Mouse (Mus musculus): ENCODE measurements around the gene H1f0. TPM values are rescaled to one million over a fixed set of nuclear protein-coding genes. Genes with fewer than 3 reads are reported as not detected.
A peak's percentile ranks its signal among the peaks of the same experiment; 100 is the strongest.

H1f0 gene
- polyA plus RNA-seq, 1 experiment: not detected

DNA sequence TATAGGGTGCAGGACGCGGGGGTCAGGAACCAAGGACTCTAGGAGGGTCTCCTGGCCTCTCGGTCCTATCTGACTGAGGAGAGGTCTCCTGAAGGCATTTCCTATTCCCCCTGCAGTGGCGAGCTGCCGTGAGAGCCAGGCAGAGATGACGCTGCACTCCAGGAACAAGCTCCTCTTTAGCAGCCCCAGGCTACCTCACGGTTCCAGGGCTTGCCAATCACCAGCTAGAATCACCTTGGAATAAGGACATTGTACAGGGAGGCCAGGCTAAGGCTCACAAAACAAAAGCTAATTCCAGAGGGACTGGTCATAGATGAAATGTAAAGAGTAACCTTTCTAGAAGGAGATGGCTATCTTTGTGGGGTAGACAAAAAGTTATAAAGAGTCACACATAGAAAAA, 28.4 kb downstream of the H1f0 start:
- 89% methylated on average over 7 of the region's 7 CpGs for WGBS
- Histone ChIP-seq H3K4me1 (ENCODE audit: control insufficient read depth, insufficient read depth, low read length) (no peaks in the 10 kb centered on the region; the same call in 1 of the 2 replicates), H3K27ac (ENCODE audit: insufficient read depth, low read depth, low read length) (no peak overlapping the region), H3K4me3 (ENCODE audit: insufficient read depth, low read depth, low read length) (no peak overlapping the region)
- TF ChIP-seq POLR2A (IDR thresholded peaks at IDR 0.05; ENCODE audit: insufficient read depth, low read depth, low read length) (no peak), CTCF (IDR thresholded peaks at IDR 0.05; ENCODE audit: insufficient read depth, low read depth, low read length) (no peak)

DNA sequence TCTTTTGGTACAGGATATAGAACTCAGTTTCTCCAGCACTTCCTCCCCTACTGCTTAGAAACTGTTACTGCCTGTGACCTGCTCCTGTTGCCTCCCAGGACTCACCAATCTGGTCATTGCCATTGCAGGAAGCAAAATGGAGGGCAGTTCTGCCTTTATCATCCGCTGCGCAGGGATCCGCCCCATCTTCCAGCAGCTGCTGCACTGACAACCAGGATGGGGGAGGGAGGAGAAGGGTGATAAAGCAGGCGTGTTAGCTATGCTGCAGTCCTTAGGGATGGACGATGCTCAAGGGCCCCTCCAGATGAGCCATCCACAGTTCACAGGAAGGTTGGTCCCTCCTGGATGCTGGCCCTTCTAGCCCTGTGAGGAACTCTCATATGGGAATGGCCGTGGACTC, 29.6 kb downstream of the H1f0 start:
- no peak overlapping the region for H3K27ac ChIP-seq (ENCODE audit: insufficient read depth, low read depth, low read length)
- 89% methylated on average over 6 of the region's 6 CpGs for WGBS
- no peaks in the 10 kb centered on the region; the same call in 1 of the 2 replicates for H3K4me1 ChIP-seq (ENCODE audit: control insufficient read depth, insufficient read depth, low read length)
- no peak overlapping the region for H3K4me3 ChIP-seq (ENCODE audit: insufficient read depth, low read depth, low read length)
- TF ChIP-seq POLR2A (IDR thresholded peaks at IDR 0.05; ENCODE audit: insufficient read depth, low read depth, low read length): no peak
- TF ChIP-seq CTCF (IDR thresholded peaks at IDR 0.05; ENCODE audit: insufficient read depth, low read depth, low read length): no peak

DNA sequence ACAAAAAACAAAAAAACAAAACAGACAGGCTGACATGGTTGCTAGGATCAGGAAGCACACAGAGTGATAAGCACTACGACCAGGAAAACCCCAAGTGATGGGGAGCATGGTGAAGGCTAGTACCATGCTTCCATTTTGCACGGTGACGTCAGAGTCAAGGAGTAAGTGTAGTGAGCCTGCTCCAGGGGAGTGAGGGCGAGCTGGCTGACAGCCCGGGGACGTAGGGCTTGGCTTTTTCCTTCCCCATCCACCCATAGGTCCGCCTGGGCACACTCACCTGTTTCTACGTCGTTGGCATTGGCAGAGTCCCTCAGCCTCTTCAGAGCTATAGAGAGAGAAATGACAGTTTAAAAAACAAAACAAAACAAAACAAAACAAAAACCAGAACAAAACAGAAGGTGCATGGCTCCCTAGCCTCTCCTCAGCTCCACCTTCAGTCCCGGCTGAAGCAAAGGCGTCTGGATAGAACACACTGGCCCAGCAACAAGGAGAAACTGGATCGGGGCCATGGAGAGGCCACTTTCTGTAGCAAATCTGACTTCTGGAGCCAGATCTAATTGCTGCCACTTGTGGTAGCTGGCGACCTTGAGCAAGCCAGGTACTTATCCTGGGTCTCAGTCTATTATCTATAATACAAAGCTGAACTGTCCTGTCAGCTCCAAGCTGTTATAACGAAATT, 32.8 kb downstream of the H1f0 start:
- TF ChIP-seq CTCF (IDR thresholded peaks at IDR 0.05; ENCODE audit: insufficient read depth, low read depth, low read length): no peak
- TF ChIP-seq POLR2A (IDR thresholded peaks at IDR 0.05; ENCODE audit: insufficient read depth, low read depth, low read length): no peak
- 68% methylated on average over 14 of the region's 14 CpGs for WGBS
- no peak overlapping the region for H3K4me3 ChIP-seq (ENCODE audit: insufficient read depth, low read depth, low read length)
- no peaks in the 10 kb centered on the region; the same call in 1 of the 2 replicates for H3K4me1 ChIP-seq (ENCODE audit: control insufficient read depth, insufficient read depth, low read length)
- no peak overlapping the region for H3K27ac ChIP-seq (ENCODE audit: insufficient read depth, low read depth, low read length)

DNA sequence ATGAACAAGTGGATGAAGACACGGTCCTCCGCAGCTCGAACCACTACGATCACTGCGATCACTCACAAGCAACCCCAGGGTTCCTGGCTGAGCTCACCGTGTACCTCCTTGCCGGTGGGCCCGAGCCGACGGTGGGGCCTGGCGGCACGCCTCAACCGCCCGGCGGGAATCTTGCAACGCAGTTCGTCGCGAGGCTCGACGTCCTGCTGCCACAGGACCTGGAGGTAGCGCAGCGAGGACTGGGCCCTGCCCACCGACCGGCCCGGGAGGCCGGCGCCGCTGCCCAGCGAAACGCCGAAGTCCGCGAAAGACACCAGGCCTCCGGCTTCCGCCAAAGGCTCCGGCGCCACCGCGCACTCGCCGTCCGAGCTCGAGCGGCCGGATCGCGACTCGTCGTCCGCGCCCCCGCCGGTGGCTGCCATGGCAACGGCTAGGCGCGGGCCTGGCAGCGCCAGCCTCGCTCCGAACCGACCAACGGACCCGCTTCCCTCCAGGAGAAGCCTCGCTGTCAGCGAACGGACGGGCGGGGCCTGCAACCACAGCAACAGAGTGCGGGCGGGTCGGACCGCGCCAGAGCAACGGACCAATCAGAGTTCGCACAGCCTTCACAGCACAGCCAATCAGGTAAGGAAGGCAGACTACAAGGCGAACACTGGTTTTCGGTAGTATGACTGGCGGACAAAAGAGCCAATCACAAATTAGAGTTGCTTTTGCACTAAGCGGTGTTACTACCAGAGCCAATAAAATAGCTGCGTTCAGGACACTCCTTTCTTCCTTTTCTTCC, 34.3 kb downstream of the H1f0 start, which contains the start of gene Ankrd54:
Gene Ankrd54, minus strand, starts transcription at position 518 of the 784 bp plus-strand sequence.
- Histone ChIP-seq H3K4me1 (ENCODE audit: control insufficient read depth, insufficient read depth, low read length) (no peaks in the 10 kb centered on the region; the same call in 1 of the 2 replicates), H3K27ac (ENCODE audit: insufficient read depth, low read depth, low read length) (no peak within 1 kb of the TSS), H3K4me3 (ENCODE audit: insufficient read depth, low read depth, low read length) (peak within 1 kb of the TSS; percentile 92)
- WGBS: under 1% methylated on average over 80 of the region's 80 CpGs
- peak; percentile 64 for TF ChIP-seq POLR2A (IDR thresholded peaks at IDR 0.05; ENCODE audit: insufficient read depth, low read depth, low read length)
- no peak for TF ChIP-seq CTCF (IDR thresholded peaks at IDR 0.05; ENCODE audit: insufficient read depth, low read depth, low read length)

DNA sequence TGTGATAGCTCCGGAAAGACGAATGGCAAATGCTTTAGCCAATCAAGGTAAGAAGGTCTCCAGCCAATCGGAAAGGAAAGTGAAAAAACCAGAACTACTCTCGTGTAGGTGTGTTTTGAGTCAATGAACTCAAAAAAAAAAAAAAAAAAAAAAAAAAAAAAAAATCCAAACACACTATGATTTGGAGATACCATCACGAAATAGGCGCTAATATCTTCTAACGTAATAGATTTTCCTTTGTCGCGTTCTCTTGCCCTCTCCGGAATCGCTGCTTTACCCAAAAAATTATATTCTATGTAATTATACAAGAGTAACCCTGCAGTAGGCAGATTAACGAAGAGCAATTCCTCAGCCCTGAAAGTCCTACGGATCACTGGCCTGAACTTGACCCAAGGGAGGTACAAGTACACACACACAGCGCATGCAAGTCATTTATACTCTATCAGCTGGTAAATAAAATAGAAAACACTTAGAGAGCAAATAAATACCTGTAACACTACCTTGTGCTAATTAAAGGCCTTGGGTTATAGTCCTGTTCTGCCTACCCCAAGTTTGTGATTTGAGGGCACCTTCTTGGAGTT, 35.0 kb downstream of the H1f0 start:
- no peak overlapping the region for H3K27ac ChIP-seq (ENCODE audit: insufficient read depth, low read depth, low read length)
- 6% methylated on average over 14 of the region's 14 CpGs for WGBS

DNA sequence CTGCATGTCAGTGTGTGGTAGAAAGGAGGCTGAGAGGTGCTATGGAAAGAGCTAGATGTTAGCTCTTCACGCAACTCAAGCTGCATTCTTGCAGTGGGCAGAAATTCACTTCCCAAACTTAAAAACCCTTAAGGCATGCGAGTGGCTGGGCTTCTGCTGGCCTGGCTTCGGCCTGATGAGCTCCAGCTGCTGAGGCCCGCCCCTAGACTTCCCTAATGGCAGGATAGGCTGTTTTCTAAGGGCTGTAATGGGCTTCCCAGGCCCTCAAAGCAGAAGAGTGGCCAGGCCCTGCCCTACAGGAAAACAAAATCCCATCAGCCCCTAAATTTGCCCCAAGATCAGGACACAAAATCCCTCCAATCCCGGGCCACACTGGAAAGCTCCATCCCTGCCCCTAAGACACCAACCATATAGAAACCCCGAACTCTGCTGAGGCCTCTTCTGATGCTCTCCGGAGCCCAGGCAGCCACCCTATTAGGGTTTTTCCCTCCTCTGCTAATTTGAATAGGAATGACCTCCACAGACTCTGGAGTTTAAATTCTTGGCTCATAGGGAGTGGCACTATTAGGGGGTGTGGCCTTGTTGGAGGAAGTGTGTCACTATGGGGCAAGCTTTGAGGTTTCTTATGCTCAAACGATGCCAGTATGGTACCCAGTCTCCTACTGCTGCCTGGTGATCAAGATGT, 37.0 kb downstream of the H1f0 start:
- Histone ChIP-seq H3K4me3 (ENCODE audit: insufficient read depth, low read depth, low read length) (no peak overlapping the region), H3K27ac (ENCODE audit: insufficient read depth, low read depth, low read length) (no peak overlapping the region), H3K4me1 (ENCODE audit: control insufficient read depth, insufficient read depth, low read length) (no peaks in the 10 kb centered on the region; the same call in 1 of the 2 replicates)
- no peak for TF ChIP-seq POLR2A (IDR thresholded peaks at IDR 0.05; ENCODE audit: insufficient read depth, low read depth, low read length)
- no peak for TF ChIP-seq CTCF (IDR thresholded peaks at IDR 0.05; ENCODE audit: insufficient read depth, low read depth, low read length)
- 64% methylated on average over 8 of the region's 8 CpGs for WGBS

More for the DNA sequence above, 35.0 kb downstream of the H1f0 start:
- TF ChIP-seq CTCF (IDR thresholded peaks at IDR 0.05; ENCODE audit: insufficient read depth, low read depth, low read length): no peak
- TF ChIP-seq POLR2A (IDR thresholded peaks at IDR 0.05; ENCODE audit: insufficient read depth, low read depth, low read length): no peak
- H3K4me3 ChIP-seq (ENCODE audit: insufficient read depth, low read depth, low read length): no peak overlapping the region
- H3K4me1 ChIP-seq (ENCODE audit: control insufficient read depth, insufficient read depth, low read length): no peaks in the 10 kb centered on the region; the same call in 1 of the 2 replicates

DNA sequence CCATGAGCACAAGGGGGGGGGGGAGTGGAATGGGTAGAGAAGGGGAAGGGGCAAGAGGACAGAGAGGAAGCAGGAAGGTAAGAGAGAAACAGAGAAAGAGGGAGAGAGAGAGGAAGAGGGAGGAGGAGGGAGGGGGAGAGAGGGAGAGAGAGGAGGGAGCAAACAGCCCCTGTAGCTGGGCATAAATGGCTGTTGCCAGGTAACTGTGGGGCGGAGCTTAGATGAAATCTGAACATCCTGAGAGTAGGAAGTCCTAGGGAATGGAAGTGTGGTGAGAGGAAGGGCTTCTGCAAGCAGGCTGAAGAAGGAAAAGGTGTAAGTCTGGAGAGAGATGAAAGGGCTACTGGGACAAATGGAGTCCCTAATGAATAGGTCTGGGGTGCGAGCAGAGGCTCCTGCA, 38.0 kb downstream of the H1f0 start:
- Histone ChIP-seq H3K4me3 (ENCODE audit: insufficient read depth, low read depth, low read length) (no peak overlapping the region), H3K27ac (ENCODE audit: insufficient read depth, low read depth, low read length) (no peak overlapping the region), H3K4me1 (ENCODE audit: control insufficient read depth, insufficient read depth, low read length) (no peaks in the 10 kb centered on the region)
- no peak for TF ChIP-seq CTCF (IDR thresholded peaks at IDR 0.05; ENCODE audit: insufficient read depth, low read depth, low read length)
- TF ChIP-seq POLR2A (IDR thresholded peaks at IDR 0.05; ENCODE audit: insufficient read depth, low read depth, low read length): no peak
- WGBS: 53% methylated on average over 2 of the region's 2 CpGs

DNA sequence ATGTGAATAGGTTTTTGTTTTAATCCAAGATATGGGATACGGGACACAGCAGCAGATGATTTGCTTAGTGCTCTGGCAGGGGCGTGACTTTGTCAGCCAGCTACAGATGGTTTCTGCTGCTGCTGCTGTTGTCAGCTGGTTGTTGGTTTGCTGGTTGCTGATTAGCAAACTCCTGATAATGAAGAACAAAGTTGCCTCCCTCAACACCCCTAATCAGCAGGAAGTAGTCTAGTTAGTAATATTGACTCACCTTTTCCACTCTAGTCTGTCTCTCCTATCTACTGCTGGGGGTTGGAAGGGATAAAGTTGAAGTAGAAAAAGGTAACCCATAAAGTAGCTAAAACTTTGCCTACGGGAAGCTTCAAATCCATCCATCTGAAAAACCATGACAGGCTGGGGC, 39.4 kb downstream of the H1f0 start:
- no peak overlapping the region for H3K4me3 ChIP-seq (ENCODE audit: insufficient read depth, low read depth, low read length)
- 71% methylated on average over 3 of the region's 3 CpGs for WGBS
- TF ChIP-seq POLR2A (IDR thresholded peaks at IDR 0.05; ENCODE audit: insufficient read depth, low read depth, low read length) (no peak), CTCF (IDR thresholded peaks at IDR 0.05; ENCODE audit: insufficient read depth, low read depth, low read length) (no peak)
- H3K4me1 ChIP-seq (ENCODE audit: control insufficient read depth, insufficient read depth, low read length): no peaks in the 10 kb centered on the region
- no peak overlapping the region for H3K27ac ChIP-seq (ENCODE audit: insufficient read depth, low read depth, low read length)

All from olfactory bulb, adult 2 months (tissue).